Mouse (Mus musculus) G1E (cell line): ENCODE results near the gene Rtn4rl1. TPM values are rescaled to one million over a fixed set of nuclear protein-coding genes. Genes with fewer than 3 reads are reported as not detected.
A peak's percentile ranks its signal among the peaks of the same experiment; 100 is the strongest.

Source experiments
- ATAC-seq: 2 replicates; pipeline ENCODE4 v1.8.0; 2016; ENCODE audit warnings: mild to moderate bottlenecking; ENCODE audit not compliant: insufficient number of reproducible peaks, poor library complexity, low FRiP score, severe bottlenecking; ENCODE audit errors: extremely low read depth
- DNase-seq: peaks from one replicate; pipeline ENCODE4 v3.0.0; 2012; ENCODE audit warnings: low spot score
- H3K27me3 ChIP-seq: 2 replicates; pipeline ENCODE4 v1.6.1; 2012; ENCODE audit warnings: mild to moderate bottlenecking, low read length, inconsistent platforms; ENCODE audit not compliant: insufficient read depth
- H3K36me3 ChIP-seq: replicated peaks from 2 replicates; pipeline ENCODE3; 2012; ENCODE audit warnings: mild to moderate bottlenecking, inconsistent platforms
- H3K4me1 ChIP-seq: 2 replicates; pipeline ENCODE4 v1.6.1; 2012; ENCODE audit warnings: low read depth, low read length, inconsistent platforms, mixed read lengths; ENCODE audit not compliant: insufficient read depth
- H3K4me3 ChIP-seq: 2 replicates; pipeline ENCODE4 v1.5.1; 2012; ENCODE audit warnings: low read depth, mild to moderate bottlenecking, inconsistent platforms, low read length, moderate library complexity, mixed read lengths
- H3K9me3 ChIP-seq: replicated peaks from 2 replicates; pipeline ENCODE4 v1.6.1; 2012; ENCODE audit warnings: inconsistent platforms
- CTCF ChIP-seq: IDR thresholded peaks from 2 replicates; pipeline ENCODE4 v1.5.1; 2012; ENCODE audit warnings: low read depth, low read length, inconsistent platforms, mixed read lengths
- GATA1 ChIP-seq: IDR thresholded peaks from 2 replicates; pipeline ENCODE4 v1.6.1; 2012; ENCODE audit warnings: borderline replicate concordance, low read length, inconsistent platforms, mixed read lengths
- GATA2 ChIP-seq: IDR thresholded peaks from 2 replicates; pipeline ENCODE4 v1.6.1; 2012; ENCODE audit warnings: low read depth, low read length, inconsistent platforms, borderline replicate concordance
- POLR2AphosphoS5 ChIP-seq: IDR thresholded peaks from 2 replicates; pipeline ENCODE4 v1.6.1; 2012; ENCODE audit warnings: low read depth, low read length, inconsistent platforms; ENCODE audit not compliant: insufficient replicate concordance
- TAL1 ChIP-seq: conservative IDR thresholded peaks from 2 replicates; pipeline ENCODE4 v1.6.1; 2012; ENCODE audit warnings: low read depth, low read length, inconsistent platforms, mixed read lengths
- polyA plus RNA-seq: library from polyadenylated mRNA; stranded (reverse); fragments of >175 nt; gene quantifications from 2 replicates; pipeline ENCODE4 v1.2.3, GENCODE M21; 2012
- total RNA-seq, 2 experiments: library from RNA; stranded (forward) in 1 of 2; stranded (reverse) in 1 of 2; fragments of 200-1000 nt in 1 of 2; fragments of >200 nt in 1 of 2; fragmentation: Nextera tagmentation in 1 of 2; gene quantifications; 2 replicates each; pipeline ENCODE4 v1.2.3; 2014 to 2017

The Rtn4rl1 gene
- total and polyA plus RNA-seq, 3 experiments = not detected

DNA sequence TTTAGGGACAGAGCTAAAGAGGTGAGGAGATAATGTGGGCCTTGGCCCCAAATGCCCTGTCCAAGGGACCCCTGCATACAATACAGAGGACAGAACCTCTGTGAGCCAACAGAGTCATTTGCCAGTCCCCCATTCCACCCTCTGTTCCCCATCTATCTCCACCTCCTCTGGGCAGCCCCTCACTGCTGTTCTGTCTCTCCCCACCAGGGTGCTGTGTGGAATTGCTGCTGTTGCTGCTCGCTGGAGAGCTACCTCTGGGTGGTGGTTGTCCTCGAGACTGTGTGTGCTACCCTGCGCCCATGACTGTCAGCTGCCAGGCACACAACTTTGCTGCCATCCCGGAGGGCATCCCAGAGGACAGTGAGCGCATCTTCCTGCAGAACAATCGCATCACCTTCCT lies 71.0 kb downstream of the Rtn4rl1 start:
- peaks cover 30% of the 10 kb centered on the region for H3K4me1 ChIP-seq
- no peak for DNase-seq
- H3K36me3 ChIP-seq = no peaks in the 10 kb centered on the region
- ATAC-seq = no peak
- TF ChIP-seq CTCF = no peak
- no peak for TF ChIP-seq GATA1
- no peak for TF ChIP-seq TAL1
- no peak for TF ChIP-seq POLR2AphosphoS5
- no peak for TF ChIP-seq GATA2
- H3K9me3 ChIP-seq = no peaks in the 10 kb centered on the region
- H3K4me3 ChIP-seq = no peak overlapping the region
- peaks cover 68% of the 10 kb centered on the region for H3K27me3 ChIP-seq

DNA sequence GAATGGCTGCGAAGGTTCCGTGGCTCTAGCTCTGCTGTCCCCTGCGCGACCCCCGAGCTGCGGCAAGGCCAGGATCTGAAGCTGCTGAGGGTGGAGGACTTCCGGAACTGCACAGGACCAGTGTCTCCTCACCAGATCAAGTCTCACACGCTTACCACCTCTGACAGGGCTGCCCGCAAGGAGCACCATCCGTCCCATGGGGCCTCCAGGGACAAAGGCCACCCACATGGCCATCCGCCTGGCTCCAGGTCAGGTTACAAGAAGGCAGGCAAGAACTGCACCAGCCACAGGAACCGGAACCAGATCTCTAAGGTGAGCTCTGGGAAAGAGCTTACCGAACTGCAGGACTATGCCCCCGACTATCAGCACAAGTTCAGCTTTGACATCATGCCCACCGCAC lies 72.0 kb downstream of the Rtn4rl1 start:
- ATAC-seq = no peak
- peaks cover 39% of the 10 kb centered on the region for H3K4me1 ChIP-seq
- H3K27me3 ChIP-seq = peaks cover 61% of the 10 kb centered on the region
- DNase-seq = no peak
- no peaks in the 10 kb centered on the region for H3K36me3 ChIP-seq
- TF ChIP-seq GATA2 = no peak
- no peak for TF ChIP-seq GATA1
- no peak for TF ChIP-seq POLR2AphosphoS5
- TF ChIP-seq TAL1 = no peak
- no peak for TF ChIP-seq CTCF
- H3K4me3 ChIP-seq = no peak overlapping the region
- H3K9me3 ChIP-seq = no peaks in the 10 kb centered on the region

- Histone ChIP-seq H3K4me1 (peaks cover 40% of the 10 kb centered on the region), H3K27me3 (peaks cover 43% of the 10 kb centered on the region), H3K36me3 (no peaks in the 10 kb centered on the region), H3K9me3 (no peaks in the 10 kb centered on the region), H3K4me3 (no peak overlapping the region)
- DNase-seq (no peak), ATAC-seq (no peak)
- TF ChIP-seq CTCF = no peak
- TF ChIP-seq TAL1 = no peak
- TF ChIP-seq GATA1 = no peak
- no peak for TF ChIP-seq POLR2AphosphoS5
- TF ChIP-seq GATA2 = no peak
These were observed 74.3 kb downstream of the Rtn4rl1 start for GRCm38 (mm10) chr11:75267826-75268281.

- H3K9me3 ChIP-seq = no peaks in the 10 kb centered on the region
- peaks cover 41% of the 10 kb centered on the region; the same call in 1 of the 2 replicates for H3K27me3 ChIP-seq
- H3K36me3 ChIP-seq = no peaks in the 10 kb centered on the region
- TF ChIP-seq TAL1 (no peak), POLR2AphosphoS5 (no peak), GATA2 (no peak), GATA1 (no peak), CTCF (no peak)
- no peak for ATAC-seq
- H3K4me3 ChIP-seq = no peak overlapping the region
- no peak for DNase-seq
- H3K4me1 ChIP-seq = peaks cover 43% of the 10 kb centered on the region
These were observed 74.9 kb downstream of the Rtn4rl1 start for GRCm38 (mm10) chr11:75268492-75268891.

DNA sequence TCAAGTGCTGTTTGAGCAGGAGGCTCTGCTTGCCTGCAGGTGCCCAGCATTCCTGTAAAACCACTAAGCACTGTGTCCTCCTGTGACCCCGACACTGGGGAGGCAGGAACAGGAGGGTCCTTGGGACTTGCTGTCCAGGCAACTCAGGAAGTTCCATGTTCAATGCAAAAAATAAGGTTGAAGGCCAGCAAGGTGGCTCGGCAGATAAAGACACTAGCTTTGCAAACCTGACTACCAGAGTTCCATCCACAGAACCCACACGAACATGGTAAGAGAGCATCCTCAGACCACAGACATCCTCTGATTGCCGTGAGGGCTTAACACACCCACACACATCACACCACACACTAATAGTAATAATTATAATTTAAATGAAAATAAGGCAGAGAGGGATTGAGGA lies 75.6 kb downstream of the Rtn4rl1 start:
- TF ChIP-seq POLR2AphosphoS5 (no peak), GATA1 (no peak), TAL1 (peak; percentile 61), GATA2 (no peak), CTCF (no peak)
- no peak overlapping the region for H3K4me3 ChIP-seq
- H3K36me3 ChIP-seq = no peaks in the 10 kb centered on the region
- no peaks in the 10 kb centered on the region for H3K9me3 ChIP-seq
- DNase-seq = no peak
- no peak for ATAC-seq
- H3K4me1 ChIP-seq = peaks cover 44% of the 10 kb centered on the region
- peaks cover 41% of the 10 kb centered on the region for H3K27me3 ChIP-seq

- Histone ChIP-seq H3K9me3 (no peaks in the 10 kb centered on the region), H3K27me3 (peaks cover 40% of the 10 kb centered on the region), H3K4me1 (peaks cover 55% of the 10 kb centered on the region), H3K4me3 (peak overlapping the region; percentile 49; the same call in 1 of the 2 replicates), H3K36me3 (no peaks in the 10 kb centered on the region)
- DNase-seq (peak; percentile 80), ATAC-seq (peak; percentile 72)
- TF ChIP-seq POLR2AphosphoS5 = no peak
- TF ChIP-seq TAL1 = peak; percentile 85
These were observed 76.8 kb downstream of the Rtn4rl1 start for GRCm38 (mm10) chr11:75270276-75270984.
